Mouse (Mus musculus) adrenal gland, postnatal 25 days (tissue): Measurements from ENCODE around the gene Wdr25. TPM values are rescaled to one million over a fixed set of nuclear protein-coding genes. Genes with fewer than 3 reads are reported as not detected.

Source experiments
- DNase-seq: peaks from one replicate; pipeline ENCODE4 v3.0.0; 2021; ENCODE audit warnings: mixed read lengths
- total RNA-seq: library from RNA; stranded (reverse); gene quantifications from 2 replicates; pipeline ENCODE4 v1.2.3, GENCODE M21; 2021

Wdr25 gene
- total RNA-seq, 1 experiment from 2014 or later, result 7.9 TPM

DNA sequence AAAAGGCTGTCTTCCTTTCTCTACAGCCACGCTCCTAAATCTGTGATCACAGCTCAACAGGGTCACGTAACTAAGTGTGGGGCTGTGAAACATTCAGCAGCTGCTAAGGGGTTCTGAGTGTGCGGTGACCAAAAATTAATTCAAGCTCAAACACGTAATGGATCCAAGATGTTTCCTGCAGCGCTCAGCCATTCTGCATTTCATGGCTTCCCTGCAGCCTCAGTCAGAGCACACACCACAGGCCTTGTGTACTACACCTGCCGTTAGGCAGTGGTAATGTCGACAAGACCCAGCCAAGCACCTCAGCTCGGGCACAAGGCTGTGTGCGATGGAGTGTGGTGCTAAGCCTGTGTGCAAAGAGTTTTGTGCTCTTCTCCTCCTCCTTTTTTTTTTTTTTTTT, 94.0 kb downstream of the Wdr25 start:
- no peak for DNase-seq

DNA sequence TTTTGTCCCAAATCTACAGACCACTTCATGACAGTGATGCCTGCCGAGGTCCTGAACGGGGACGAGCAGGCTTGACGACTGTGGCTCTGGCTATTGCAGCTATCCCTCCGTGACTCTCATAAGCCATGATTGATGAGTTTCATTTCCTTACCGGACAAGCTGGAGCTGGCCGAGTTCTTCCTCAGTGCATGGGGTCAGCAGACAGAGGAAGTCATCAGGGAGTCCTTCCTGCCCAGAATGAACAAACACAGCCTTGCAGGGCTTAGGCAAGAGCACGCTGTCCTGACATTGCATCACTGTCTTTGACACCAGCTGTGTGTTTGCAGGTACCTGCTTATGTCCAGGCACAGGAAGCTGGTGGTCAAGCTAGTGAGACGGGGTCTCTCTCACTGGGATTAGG, 97.0 kb downstream of the Wdr25 start:
- DNase-seq, result no peak

DNA sequence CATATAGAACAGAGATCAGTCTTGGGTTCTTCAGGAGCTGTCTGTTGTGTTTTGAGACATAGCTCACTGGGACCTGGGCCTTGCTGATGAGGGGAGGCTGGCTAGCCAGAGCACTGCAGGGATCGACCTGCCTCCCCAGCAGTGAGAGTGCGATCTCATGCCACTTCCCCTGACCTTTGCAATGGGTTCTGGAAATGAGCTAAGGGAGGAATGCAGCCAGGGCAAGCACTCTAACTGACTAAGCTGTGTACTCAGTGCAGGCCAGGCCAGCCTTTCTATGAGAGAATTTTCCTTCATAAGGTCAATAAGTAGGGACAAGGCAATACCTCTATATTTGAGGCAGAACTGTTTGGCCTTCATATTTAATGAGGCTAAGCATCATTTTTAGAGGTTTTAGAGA, 99.6 kb downstream of the Wdr25 start:
- no peak for DNase-seq

DNA sequence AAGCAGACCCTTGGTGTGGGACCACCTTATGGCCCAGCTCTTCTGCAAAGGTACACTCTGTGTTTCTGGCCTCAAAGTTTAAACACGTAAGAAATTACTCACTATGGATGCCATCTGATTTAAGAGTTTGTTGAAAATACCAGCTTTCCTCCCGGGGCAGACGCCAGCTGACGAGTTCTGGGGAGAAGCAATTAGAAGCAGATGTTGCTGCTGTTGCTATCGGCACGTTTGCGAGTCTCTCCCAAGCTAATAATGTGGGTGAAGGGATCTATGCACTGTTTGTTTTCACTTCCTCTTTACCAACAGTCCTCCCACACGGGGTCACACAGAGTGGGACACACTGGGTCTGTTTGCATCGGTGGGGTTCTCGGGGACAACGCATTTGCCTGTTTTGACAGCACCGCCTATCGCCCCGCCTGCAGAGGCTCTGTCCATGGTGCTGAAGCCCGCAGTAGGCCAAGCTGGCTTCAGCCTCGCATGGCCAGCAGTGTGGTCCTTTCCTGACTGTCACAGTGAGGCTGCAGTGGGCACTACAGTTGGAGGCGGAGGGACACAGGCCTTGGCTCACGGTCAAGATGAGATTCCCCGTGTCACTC, 101.1 kb downstream of the Wdr25 start:
- peak; percentile 88 for DNase-seq

DNA sequence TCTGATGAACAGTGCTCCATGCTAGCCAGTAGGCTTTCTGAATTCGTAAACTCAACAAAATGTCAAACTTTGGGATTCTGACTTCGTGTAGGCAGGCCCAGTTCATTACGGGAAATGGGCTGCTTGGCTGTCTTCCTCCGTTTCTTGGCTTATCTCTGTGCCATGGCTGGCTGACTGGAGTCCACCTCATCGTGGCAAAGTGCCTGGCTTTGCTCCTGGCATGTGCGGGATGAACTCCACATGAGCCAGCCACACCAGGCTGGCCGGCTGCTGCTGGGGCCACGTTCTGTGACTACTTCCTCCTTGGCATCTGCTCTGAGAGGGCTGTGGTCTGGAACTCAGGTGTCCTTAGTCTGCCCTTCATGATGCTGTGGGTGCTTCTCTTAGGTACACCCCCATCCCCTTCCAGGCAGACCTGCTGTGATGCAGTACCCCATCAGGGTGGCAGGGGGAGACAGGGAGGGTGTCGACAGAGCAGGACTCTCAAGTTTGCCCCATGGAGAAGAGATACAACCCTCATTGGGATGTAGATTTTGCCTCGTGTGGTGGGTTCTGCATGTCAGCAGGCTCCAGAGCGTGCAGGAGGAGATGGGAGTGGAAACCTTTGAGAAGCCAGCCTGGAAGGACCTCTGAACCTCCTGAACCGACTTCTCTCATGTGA, 102.7 kb downstream of the Wdr25 start:
- no peak for DNase-seq

DNA sequence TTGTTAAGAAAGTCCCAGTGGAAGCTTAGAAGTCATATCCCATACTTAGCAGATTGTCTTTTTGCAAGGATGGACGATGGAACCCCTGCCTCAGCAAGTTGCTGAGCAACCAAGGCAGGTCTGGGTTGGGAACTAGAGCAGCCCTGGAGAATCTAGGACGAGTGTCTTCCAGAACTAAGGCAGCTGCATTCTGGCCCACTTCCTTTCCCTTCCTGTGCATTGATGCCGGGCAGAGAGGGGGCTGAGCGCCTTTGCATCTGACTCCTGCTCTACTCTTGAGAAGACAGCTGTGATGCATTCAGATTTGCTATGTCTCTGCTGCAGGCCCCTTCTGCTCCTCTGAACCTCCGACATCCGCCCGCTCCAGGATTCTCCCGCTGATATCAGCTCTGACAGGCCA, 103.8 kb downstream of the Wdr25 start:
- no peak for DNase-seq

DNA sequence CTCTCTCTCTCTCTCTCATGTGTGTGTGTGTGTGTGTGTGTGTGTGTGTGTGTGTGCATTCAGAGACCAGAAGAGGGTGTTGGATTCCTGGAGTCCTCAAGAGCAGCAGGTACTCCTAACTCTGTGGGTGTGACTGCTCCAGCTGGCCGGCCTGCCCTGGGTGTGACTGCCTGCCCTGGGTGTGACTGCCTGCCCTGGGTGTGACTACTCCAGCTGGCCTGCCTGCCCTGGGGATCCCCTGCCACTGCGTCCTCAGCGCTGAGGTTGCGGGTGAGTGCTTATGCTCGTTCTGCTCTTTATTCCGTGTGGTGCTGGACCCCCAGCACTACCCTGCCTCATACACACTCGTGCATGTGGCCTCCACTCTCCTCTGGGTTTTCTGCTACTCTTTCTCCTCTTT, 109.5 kb downstream of the Wdr25 start:
- no peak for DNase-seq

DNA sequence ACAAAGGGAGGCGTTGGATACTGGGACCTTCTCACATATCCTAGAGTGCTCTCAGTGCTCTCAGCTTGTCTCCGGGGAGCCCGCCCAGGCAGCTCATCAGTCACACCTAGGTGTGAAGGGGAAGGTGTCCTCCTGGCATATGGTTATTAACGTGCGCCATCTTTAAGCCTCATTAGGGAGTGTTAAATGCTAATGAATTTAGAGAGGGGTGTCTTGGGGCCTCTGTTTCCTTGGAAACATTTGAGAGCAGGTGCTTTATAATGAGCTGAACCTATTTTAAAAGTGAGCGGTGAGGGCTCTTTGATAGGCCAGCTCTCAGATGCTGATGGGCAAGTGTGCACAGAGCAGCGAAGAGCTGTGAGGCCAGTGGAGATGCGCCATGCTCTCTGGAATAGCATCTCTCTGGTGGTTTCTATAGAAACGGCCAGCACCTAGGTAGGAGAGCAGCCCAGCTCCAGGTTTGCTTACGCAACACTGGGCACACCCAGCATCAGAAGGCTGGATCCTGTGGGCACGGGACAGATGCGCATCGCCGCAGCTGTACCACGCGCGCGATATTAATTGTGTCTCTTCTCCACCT, 116.7 kb downstream of the Wdr25 start:
- DNase-seq, result no peak

DNA sequence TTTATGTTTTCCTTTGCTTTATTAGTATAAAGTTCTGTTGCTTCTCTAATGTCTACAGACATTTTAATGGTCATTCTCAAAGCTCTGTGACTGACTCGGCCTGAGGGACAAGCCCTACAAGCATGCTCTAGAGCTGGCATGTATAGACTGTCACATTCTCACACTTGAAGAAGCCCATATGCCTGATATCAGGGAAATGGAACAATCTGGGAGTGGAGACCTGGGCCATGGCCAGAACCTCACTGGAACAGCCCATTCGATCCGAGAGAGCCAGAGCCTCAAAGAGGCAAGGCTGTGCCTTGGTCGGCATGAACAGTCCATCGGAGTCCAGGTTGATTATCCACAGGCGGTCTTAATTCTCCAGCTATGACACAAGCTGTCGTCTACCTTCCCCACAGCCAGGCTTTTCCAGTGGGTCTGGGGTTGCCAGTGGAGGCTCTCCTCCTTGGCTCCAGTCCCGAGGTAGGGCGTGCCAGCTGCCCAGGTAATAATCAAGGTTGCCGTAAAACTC, 128.8 kb downstream of the Wdr25 start:
- peak; percentile 11 for DNase-seq

DNA sequence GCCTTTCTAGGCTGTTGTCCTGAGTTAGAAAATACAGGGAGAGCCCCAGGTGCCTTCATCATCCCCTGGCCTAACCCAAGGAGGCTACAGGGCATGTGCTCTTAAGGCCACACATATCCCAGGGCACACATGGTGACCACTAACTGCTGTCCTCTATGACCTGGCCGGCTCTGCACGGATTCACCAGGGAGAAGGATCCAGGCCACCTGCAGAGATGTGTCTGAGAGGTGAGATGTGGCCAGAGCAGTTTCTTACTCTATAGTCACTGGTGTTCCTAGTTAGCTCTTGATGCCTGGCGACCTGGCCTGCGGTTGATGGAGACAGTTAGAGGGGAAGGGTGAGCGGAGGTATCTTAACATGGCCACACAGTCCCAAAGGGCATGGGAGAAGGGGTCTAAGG, 129.5 kb downstream of the Wdr25 start:
- DNase-seq, result peak; percentile 0

DNA sequence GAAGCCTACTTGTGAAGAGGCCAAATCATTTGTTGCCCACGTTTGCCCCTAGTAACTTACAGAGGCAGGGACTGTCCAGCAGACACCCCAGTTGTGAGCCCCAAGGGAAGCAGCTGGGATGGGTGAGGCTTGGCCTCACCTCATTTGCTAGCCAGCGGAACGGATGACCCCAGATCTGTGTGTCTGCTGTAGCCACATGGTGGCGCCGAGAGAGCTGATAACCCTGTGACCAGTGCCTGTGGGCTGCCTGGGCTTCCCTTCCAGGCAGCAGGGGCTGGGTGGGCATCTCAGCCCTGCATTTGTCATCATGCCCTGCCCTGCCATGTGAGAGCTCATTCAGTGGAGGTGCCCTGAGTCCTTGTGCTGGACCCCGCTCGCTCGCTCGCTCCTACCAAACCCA, 130.3 kb downstream of the Wdr25 start:
- DNase-seq, result no peak

DNA sequence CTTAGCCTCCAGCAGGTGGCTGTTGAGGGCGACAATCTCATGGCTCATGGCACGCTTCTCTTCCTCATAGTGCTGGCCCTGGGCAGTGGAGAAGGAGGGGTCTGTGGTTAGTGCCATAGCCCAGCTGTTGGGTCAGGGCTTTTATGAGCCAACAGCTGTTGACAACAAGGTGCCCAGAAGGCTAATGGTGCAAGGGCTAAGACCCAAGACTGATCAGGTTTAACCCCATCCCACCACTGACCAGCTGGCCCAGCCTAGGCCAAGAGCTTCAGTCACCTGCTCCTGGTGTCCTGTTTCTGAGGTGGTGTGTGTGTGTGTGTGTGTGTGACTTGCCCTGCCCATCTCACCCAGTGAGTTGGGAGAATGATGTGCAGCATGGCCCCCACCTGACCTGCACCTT, 143.6 kb downstream of the Wdr25 start:
- no peak for DNase-seq

DNA sequence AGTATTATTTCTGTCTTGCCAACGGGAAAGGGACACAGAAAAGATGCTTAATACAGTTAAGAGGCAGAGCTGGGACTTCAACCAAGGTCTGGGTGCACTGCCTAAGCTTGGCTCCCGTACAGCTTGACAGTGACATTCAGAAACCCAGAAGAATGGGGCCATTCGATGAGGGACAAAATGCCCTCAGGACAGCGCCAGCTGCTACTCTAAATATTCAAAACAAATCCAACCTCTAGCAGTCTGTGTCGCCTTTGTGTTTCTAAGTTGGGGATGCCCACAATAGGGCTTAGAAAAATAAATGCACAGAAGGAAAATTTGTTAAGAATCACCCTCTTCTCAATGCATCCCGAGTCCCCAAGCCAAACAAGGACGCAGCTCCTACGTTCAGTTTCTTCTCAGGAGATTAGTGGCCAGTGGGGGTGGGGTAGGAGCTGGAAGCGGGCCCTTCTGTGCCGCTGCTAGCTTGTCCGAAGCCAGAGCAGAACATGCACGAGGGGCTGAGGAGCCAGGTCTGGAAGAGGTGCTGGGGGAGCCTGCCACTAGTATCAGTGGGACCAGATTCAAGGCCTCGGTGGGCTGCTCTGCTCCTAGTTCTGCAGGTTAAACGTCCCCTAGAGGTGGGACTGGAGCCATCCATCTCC, 144.9 kb downstream of the Wdr25 start:
- DNase-seq, result no peak

DNA sequence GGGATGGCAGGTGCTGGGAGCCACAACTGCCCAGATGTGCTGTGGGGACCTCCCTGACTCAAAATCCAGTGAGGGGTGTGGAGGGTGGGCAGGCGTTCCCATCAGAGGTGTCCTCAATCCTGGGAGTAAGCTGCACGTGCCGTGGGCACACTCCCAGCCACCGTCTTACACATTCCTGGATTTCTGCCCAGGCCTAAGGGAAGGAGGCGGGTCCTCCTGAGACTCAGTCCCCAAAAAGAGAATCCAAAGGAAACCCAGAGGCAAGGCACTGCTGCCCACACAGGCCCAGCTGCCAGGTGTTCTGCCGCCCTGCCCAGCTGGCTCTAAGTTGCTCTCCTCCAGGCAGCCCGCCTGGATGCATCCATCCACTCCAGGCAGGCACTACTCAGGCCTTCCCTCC, 145.9 kb downstream of the Wdr25 start:
- no peak for DNase-seq

DNA sequence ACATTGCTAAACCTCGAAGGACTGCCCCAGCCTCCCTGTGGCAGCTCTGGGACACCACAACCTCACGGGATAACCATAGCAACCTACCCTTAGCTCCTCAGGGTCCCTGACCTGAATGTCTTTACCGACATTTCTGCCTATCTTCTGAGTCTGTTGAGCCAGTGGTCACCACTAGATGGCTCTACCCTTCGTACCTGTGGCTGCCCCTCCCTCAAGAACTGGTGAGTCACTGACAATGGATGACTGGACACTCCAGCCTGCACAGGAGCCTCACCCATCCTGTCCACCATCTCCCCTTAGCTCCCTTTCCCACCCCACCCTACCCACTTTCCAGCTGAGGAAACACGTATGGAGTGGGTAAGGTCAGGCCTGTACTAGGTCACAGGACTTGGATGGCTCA, 151.1 kb downstream of the Wdr25 start:
- DNase-seq, result no peak

DNA sequence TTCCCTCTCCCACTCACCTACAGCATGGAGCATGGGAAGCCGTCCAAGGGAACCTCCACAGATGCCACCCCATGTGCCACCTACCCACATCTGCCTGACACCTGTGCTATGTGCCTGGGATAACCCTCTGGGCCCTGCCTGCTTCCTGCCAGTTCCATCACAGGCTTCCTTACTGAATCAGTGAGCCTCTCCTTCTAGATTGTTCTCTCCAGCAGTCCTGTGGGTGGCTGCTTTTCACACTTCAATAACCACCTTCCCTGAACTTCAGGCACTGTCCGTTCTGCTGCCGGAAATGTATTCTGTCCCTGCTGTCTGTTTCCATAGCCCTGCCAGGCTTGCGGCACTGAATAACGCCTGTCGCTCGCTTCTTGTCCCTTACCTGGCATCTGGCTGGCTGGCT, 152.2 kb downstream of the Wdr25 start:
- no peak for DNase-seq

DNA sequence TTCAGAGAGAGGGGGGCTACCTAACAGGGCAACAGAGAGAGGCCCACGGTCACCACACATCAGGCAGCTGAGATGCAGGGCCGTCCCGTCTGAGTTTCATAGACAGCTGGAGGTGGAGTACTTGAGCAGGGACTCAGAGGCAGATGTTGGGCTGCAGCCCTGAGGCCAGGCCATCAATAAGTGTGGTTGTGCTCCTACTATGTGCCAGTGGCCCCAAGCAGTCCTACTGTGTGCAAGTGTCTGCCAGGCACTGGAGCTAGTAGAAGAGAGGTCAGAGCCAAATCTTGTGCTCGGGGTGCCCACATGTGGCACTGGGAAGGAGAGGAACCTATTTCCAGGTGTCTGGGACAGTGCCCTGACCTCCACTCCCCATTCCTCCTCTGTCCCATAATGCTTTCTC, 156.5 kb downstream of the Wdr25 start:
- DNase-seq, result no peak

DNA sequence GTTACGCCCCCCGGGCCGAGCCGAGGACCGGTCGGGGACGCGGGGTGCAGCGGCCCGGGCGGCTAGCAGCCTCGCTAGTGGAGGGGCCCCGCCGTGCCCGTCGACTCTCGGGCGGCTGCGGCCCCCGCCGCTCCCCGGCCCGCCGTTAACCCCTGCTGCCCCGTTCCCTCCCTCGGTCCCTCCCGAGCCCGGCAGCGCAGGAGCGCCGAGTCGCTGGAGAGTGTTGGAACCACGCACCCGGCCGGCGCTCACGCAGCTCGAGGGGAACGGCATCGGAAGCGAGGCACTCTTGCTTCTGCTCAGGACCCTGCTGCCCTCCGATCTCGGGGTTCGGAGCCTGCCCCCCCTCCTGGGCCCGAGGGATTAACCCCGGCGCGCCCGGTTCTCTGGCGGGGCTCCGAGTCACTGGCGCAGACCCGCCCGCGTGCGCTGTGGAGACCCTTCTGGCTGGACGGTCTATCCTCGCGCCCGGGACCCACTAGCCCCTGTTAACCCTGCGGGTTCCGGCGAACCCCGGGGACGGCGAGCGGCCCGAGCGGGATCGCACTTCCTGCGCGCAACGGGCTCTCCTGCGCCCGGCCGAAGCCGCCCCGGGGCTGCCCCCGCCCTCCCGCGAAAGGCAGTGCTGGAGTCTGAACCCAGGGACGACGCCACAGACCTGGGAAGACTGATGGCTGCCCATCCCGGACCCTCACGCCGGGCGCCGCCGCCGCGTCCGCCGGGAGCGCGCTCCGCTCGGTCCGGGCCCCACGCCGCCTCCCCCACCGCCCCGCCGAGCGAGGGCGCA, 159.8 kb downstream of the Wdr25 start:
- DNase-seq, result no peak

DNA sequence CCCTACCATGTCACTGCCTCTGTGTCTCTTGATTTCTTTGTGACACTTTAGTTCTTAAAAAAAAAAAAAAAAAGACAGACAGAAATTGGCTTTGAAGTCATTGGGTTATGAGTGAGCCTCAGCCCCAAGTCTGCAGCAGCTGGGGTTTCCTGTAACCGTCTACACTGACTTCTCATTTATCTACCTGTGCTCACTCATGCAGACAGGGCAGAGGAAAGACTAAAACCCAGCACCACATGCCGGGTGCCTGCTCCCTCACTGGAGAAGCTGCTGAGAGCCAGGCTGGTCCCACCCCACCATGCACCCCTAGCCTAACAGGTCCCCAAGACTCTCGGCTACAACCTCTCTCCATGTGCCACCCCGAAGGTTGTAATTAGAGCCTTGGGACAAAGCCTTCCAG, 164.3 kb downstream of the Wdr25 start:
- no peak for DNase-seq

DNA sequence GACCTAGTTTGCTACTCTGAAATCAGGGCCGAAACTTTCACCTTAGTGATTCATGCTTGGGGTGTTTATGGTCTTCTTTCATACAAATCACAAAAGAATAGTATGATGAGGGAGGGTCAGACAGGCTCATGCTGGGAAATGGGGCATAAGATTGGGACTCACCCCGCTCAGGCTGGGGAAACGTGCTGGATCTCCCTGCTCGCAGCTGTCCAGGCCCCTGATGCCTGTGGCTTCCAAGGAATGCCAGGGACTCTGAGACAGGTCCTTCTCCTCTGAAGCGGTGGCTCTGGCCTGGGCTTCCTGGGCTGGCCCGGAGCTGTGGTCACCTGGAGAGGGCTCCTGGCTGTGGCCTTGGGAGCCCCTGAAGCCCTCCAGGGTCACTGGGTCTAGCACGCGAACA, 165.2 kb downstream of the Wdr25 start:
- no peak for DNase-seq

DNA sequence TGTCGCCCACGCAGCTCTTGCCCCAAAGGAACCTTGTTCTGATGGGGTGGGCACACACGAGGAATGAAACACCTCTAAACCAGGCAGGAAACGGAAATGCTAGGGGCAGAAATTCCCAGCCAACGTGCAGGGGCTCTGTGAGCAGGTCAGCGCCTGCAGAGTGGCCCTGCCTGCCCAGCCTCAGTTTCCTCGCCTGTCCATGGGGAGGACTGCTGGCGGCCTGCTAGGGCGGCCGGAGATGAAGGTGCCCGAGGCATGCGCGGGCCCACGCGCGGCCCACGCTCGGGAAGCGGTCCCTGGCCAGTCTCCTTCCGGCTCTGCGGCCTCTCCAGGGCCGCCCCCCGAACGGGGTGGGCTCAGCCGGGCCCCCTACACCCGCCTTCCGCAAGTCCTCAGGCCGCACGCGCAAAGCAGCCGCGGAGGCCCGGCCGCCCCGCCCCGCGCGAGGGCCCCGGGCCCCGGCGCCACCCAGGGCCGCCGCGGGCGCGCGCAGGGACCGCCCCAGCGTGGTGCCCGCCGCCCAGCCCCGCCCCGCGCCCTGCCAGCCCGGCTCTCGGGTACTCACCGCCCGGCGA, 174.2 kb downstream of the Wdr25 start:
- peak; percentile 70 for DNase-seq

DNA sequence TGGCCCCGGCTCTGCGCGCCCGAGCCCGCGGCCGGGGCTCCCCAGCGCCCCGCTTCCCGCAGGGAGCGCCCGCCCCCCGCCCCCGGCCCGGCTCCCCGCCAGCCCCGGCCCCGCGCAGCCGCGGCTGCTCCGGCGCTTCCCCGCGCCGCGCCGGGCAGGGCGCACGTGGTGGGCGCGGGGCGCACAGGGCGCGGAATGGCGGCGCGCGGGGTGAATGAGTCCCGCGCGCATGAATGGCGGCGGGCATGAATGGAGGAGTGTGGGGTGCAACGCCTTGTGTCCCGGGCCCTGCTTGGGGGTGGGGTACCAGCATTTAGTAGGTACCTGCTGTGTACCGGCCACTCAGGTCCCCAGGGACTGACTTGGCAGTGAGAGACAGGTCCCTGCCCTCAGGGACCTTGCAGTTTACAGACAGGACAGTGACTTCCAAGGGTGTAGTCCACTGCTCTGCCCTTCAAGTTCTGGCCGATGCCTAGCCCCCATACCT, 174.8 kb downstream of the Wdr25 start, which contains the start of gene Begain:
Gene Begain, minus strand, starts transcription at position 51 of the 487 bp plus-strand sequence.
- DNase-seq, result no peak
